Mouse (Mus musculus): ENCODE data around the gene Sap30. TPM values are rescaled to one million over a fixed set of nuclear protein-coding genes. Genes with fewer than 3 reads are reported as not detected.

Sap30 gene
- polyA plus RNA-seq, 1 experiment: 52.5 TPM

DNA sequence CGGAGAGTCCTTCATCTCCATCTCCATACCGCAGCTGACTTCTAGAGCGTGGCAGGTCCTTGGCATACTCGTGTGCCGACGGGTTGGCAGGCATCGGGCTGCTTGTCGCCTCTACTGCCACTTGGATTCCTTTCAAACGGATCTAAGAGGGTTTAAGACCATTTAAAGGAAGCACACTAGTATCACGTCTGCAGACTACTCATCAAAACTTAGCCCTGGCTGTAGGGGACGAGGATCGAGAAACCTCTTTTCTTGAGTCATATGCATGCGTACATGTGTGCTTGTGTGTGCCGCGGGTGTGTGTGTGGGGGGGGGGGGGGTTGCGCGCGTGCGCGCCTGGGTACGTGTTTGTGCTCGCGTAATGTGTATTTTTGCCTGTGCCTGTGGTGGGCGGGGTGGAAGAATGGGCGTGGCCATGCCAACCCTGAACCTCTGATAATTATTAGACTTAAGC lies 679 bp upstream of the Sap30 start:
- Histone ChIP-seq H3K4me1 (ENCODE audit: control insufficient read depth, insufficient read depth, low read length) (no peaks in the 10 kb centered on the region), H3K9ac (ENCODE audit: low read depth, poor library complexity, severe bottlenecking) (peak overlapping the region; percentile 92), H3K9me3 (replicated peaks; ENCODE audit: control insufficient read depth, insufficient read depth, low read length, poor library complexity, severe bottlenecking) (no peaks in the 10 kb centered on the region), H3K36me3 (ENCODE audit: control insufficient read depth, insufficient read depth, low read length, poor library complexity, severe bottlenecking) (peaks cover 22% of the 10 kb centered on the region), H3K4me3 (ENCODE audit: low read depth, low read length) (peak overlapping the region; percentile 98), H3K27ac (ENCODE audit: insufficient read depth, low read length) (peak overlapping the region; percentile 90), H3K27me3 (ENCODE audit: control insufficient read depth, insufficient read depth, low read length, poor library complexity, severe bottlenecking) (no peaks in the 10 kb centered on the region)
- TF ChIP-seq POLR2A (IDR thresholded peaks at IDR 0.05; ENCODE audit: insufficient read depth, low read length) (no peak), CTCF (IDR thresholded peaks at IDR 0.05; ENCODE audit: low read depth, low read length) (no peak), EP300 (IDR thresholded peaks at IDR 0.05; ENCODE audit: insufficient read depth, low read depth, low read length) (no peak)

DNA sequence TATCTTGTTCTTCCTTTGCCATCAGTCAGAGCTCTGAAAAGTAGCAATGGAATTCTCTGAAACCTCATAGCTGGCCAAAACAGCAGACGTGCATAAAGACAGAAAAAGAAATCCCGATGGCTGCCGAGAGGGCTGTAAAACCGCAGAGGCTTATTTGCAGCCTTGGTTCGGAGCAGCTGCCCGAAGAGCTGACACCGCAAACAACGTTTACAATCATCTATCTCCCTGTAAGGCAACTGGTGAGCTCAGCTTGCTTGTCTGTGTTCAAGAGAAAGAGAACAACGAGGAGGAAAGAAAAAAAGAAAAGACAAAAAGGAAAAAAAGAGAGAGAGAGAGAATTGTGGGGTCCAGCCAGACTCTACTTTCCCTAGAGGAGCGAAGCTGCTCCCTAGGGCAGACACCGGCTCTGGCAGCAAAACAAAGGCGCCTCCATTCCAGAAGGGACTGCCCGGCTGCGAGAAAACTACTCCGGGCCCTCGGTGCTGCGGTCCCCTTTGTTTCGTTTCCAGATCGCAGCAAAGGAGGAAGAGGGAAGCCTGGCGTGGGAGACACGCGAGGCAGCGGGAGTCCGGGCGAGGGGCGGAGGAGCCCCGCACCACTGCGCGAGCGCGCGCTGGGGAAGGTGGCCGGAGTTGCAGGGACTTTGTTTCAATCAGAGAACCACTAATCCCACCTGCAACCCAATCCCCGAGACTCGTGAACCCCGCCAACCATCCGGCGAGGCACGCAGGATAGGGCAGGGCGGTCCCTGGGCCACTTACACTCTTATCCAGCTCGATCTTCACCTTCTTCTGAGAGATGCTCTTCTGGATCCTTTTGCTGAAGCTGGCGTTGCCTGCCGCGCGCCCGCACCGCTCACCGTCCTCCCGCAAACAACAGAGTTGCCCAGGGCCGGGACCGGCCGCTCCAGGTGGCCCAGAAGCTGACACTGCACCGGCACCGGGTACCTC lies 894 bp downstream of the Sap30 start:
- no peak for TF ChIP-seq CTCF (IDR thresholded peaks at IDR 0.05; ENCODE audit: low read depth, low read length)
- 0 out of 2 replicates have a peak, but pooled peaks have one; percentile 5 for TF ChIP-seq EP300 (IDR thresholded peaks at IDR 0.05; ENCODE audit: insufficient read depth, low read depth, low read length)
- Histone ChIP-seq H3K9ac (ENCODE audit: low read depth, poor library complexity, severe bottlenecking) (peak overlapping the region; percentile 94), H3K36me3 (ENCODE audit: control insufficient read depth, insufficient read depth, low read length, poor library complexity, severe bottlenecking) (peaks cover 27% of the 10 kb centered on the region), H3K4me3 (ENCODE audit: low read depth, low read length) (peak overlapping the region; percentile 100), H3K27me3 (ENCODE audit: control insufficient read depth, insufficient read depth, low read length, poor library complexity, severe bottlenecking) (no peaks in the 10 kb centered on the region), H3K9me3 (replicated peaks; ENCODE audit: control insufficient read depth, insufficient read depth, low read length, poor library complexity, severe bottlenecking) (no peaks in the 10 kb centered on the region), H3K4me1 (ENCODE audit: control insufficient read depth, insufficient read depth, low read length) (no peaks in the 10 kb centered on the region), H3K27ac (ENCODE audit: insufficient read depth, low read length) (peak overlapping the region; percentile 75)

DNA sequence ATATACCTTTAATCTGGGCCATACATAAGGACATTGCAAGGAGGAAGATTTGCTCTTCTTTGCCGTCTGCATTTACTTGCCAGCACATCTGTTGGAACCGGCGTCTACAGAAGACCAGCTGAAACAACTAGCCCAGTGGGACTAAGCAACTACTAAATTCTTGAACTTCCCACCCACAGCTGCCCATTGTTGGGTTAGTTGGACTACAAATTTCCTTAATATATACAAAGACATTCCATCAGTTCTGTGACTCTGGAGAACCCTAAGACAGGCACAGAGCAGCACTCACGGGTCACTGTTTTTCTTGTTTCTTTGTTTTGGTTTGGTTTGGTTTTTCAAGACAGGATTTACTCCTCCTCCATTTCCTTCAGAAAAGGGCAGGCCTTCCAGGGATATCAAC lies 7.1 kb downstream of the Sap30 start:
- Histone ChIP-seq H3K27me3 (ENCODE audit: control insufficient read depth, insufficient read depth, low read length, poor library complexity, severe bottlenecking) (no peaks in the 10 kb centered on the region), H3K4me3 (ENCODE audit: low read depth, low read length) (no peak overlapping the region), H3K36me3 (ENCODE audit: control insufficient read depth, insufficient read depth, low read length, poor library complexity, severe bottlenecking) (peaks cover 25% of the 10 kb centered on the region), H3K9ac (ENCODE audit: low read depth, poor library complexity, severe bottlenecking) (no peak overlapping the region), H3K4me1 (ENCODE audit: control insufficient read depth, insufficient read depth, low read length) (no peaks in the 10 kb centered on the region), H3K27ac (ENCODE audit: insufficient read depth, low read length) (peak overlapping the region; percentile 19; the same call in 1 of the 2 replicates), H3K9me3 (replicated peaks; ENCODE audit: control insufficient read depth, insufficient read depth, low read length, poor library complexity, severe bottlenecking) (no peaks in the 10 kb centered on the region)
- TF ChIP-seq POLR2A (IDR thresholded peaks at IDR 0.05; ENCODE audit: insufficient read depth, low read length) (no peak), EP300 (IDR thresholded peaks at IDR 0.05; ENCODE audit: insufficient read depth, low read depth, low read length) (no peak), CTCF (IDR thresholded peaks at IDR 0.05; ENCODE audit: low read depth, low read length) (no peak)

DNA sequence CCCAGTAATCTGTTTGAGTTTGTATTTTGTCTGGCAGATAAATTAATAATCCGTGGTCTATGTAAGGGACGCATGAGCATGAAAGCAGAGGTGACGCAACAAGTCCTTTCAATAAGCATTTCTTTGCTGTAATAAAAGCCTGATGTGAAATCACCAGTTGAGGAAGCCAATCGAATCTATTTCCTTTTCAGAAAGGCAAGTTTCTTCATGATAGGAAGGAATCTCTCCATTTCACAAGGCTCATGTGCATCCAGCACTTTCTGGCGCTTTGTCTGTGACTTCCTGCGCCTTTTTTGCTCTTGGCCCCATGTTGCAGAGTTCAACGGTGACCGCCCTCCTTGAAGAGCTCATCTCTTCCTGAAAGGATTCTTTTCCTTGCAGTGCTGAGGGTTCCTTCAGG lies 8.0 kb downstream of the Sap30 start:
- Histone ChIP-seq H3K4me3 (ENCODE audit: low read depth, low read length) (no peak overlapping the region), H3K27me3 (ENCODE audit: control insufficient read depth, insufficient read depth, low read length, poor library complexity, severe bottlenecking) (no peaks in the 10 kb centered on the region), H3K36me3 (ENCODE audit: control insufficient read depth, insufficient read depth, low read length, poor library complexity, severe bottlenecking) (peaks cover 16% of the 10 kb centered on the region), H3K9ac (ENCODE audit: low read depth, poor library complexity, severe bottlenecking) (no peak overlapping the region), H3K9me3 (replicated peaks; ENCODE audit: control insufficient read depth, insufficient read depth, low read length, poor library complexity, severe bottlenecking) (no peaks in the 10 kb centered on the region), H3K4me1 (ENCODE audit: control insufficient read depth, insufficient read depth, low read length) (no peaks in the 10 kb centered on the region), H3K27ac (ENCODE audit: insufficient read depth, low read length) (no peak overlapping the region)
- TF ChIP-seq POLR2A (IDR thresholded peaks at IDR 0.05; ENCODE audit: insufficient read depth, low read length): no peak
- TF ChIP-seq EP300 (IDR thresholded peaks at IDR 0.05; ENCODE audit: insufficient read depth, low read depth, low read length): no peak
- TF ChIP-seq CTCF (IDR thresholded peaks at IDR 0.05; ENCODE audit: low read depth, low read length): no peak

DNA sequence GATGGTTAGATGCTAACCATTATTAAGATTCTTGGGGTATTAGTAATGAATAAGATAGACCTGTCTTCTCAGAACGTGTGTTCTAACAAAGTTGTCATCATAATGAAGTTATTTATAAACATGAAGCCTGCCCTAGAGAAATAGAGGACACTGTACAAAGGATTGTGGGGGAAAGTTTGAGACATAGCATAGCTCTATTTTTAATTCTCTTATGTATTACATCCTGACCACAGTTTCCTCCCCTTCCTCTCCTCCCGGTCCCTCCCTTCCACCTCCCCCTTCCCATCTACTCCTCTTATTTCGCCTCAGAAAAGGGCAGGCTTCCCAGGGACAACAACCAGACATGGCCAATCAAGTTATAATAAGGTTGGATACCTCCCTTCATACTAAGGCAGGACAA lies 9.3 kb downstream of the Sap30 start:
- Histone ChIP-seq H3K9ac (ENCODE audit: low read depth, poor library complexity, severe bottlenecking) (no peak overlapping the region), H3K4me1 (ENCODE audit: control insufficient read depth, insufficient read depth, low read length) (no peaks in the 10 kb centered on the region)
- TF ChIP-seq POLR2A (IDR thresholded peaks at IDR 0.05; ENCODE audit: insufficient read depth, low read length) (no peak), CTCF (IDR thresholded peaks at IDR 0.05; ENCODE audit: low read depth, low read length) (no peak), EP300 (IDR thresholded peaks at IDR 0.05; ENCODE audit: insufficient read depth, low read depth, low read length) (no peak)

DNA sequence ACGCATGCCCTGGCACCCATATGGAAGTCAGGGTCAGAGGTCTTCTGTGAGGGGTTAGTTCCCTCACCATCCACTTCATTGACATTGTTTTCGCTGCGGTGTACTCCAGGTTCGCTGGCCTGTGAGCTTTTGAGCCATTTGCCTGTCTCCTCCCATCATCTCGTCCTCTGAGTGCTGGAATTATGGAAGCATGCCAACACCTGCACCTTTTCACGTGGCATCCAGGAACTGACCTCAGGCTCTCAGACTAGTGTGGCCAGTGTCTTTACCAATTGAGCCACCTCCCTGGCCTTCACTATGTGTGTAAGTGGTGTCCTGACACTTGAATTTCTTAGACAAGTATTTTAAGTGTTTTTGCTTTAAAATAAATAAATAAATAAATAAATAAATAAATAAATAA lies 13.9 kb downstream of the Sap30 start:
- H3K4me1 ChIP-seq (ENCODE audit: control insufficient read depth, insufficient read depth, low read length): no peaks in the 10 kb centered on the region

More for the DNA sequence above, 9.3 kb downstream of the Sap30 start:
- H3K9me3 ChIP-seq (replicated peaks; ENCODE audit: control insufficient read depth, insufficient read depth, low read length, poor library complexity, severe bottlenecking): no peaks in the 10 kb centered on the region
- no peaks in the 10 kb centered on the region for H3K27me3 ChIP-seq (ENCODE audit: control insufficient read depth, insufficient read depth, low read length, poor library complexity, severe bottlenecking)
- H3K27ac ChIP-seq (ENCODE audit: insufficient read depth, low read length): no peak overlapping the region
- peaks cover 12% of the 10 kb centered on the region for H3K36me3 ChIP-seq (ENCODE audit: control insufficient read depth, insufficient read depth, low read length, poor library complexity, severe bottlenecking)
- no peak overlapping the region for H3K4me3 ChIP-seq (ENCODE audit: low read depth, low read length)

More for the DNA sequence above, 13.9 kb downstream of the Sap30 start:
- no peak overlapping the region for H3K27ac ChIP-seq (ENCODE audit: insufficient read depth, low read length)
- no peak overlapping the region for H3K9ac ChIP-seq (ENCODE audit: low read depth, poor library complexity, severe bottlenecking)
- H3K27me3 ChIP-seq (ENCODE audit: control insufficient read depth, insufficient read depth, low read length, poor library complexity, severe bottlenecking): no peaks in the 10 kb centered on the region; the same call in 1 of the 2 replicates
- H3K9me3 ChIP-seq (replicated peaks; ENCODE audit: control insufficient read depth, insufficient read depth, low read length, poor library complexity, severe bottlenecking): no peaks in the 10 kb centered on the region
- no peak for TF ChIP-seq EP300 (IDR thresholded peaks at IDR 0.05; ENCODE audit: insufficient read depth, low read depth, low read length)
- TF ChIP-seq POLR2A (IDR thresholded peaks at IDR 0.05; ENCODE audit: insufficient read depth, low read length): no peak
- TF ChIP-seq CTCF (IDR thresholded peaks at IDR 0.05; ENCODE audit: low read depth, low read length): no peak
- H3K4me3 ChIP-seq (ENCODE audit: low read depth, low read length): no peak overlapping the region
- H3K36me3 ChIP-seq (ENCODE audit: control insufficient read depth, insufficient read depth, low read length, poor library complexity, severe bottlenecking): no peaks in the 10 kb centered on the region

Measured in ES-Bruce4 (cell line).